Mouse (Mus musculus) lung, adult 2 months (tissue): ENCODE results near the gene Klhl30. TPM values are rescaled to one million over a fixed set of nuclear protein-coding genes. Genes with fewer than 3 reads are reported as not detected.

Experiments used
- DNase-seq: peaks from one replicate; pipeline ENCODE4 v3.0.0; 2022
- H3K4me1 ChIP-seq: fragments of 200-500 bp; 2 replicates; pipeline ENCODE4 v1.6.1; 2011; ENCODE audit warnings: low read length; ENCODE audit not compliant: control insufficient read depth, insufficient read depth
- H3K4me3 ChIP-seq: fragments of 200-500 bp; replicated peaks from 2 replicates; pipeline ENCODE3; 2011; ENCODE audit warnings: low read depth, mild to moderate bottlenecking, control low read depth, low read length; ENCODE audit errors: extremely low read depth
- CTCF ChIP-seq: fragments of 200-500 bp; IDR thresholded peaks from 2 replicates; pipeline ENCODE4 v1.5.1; 2011; ENCODE audit warnings: mild to moderate bottlenecking, low read length, control low read depth; ENCODE audit not compliant: insufficient read depth
- POLR2A ChIP-seq: fragments of 200-500 bp; IDR thresholded peaks from 2 replicates; pipeline ENCODE4 v1.6.1; 2011; ENCODE audit warnings: low read depth, mild to moderate bottlenecking, control low read depth, low read length, borderline replicate concordance; ENCODE audit errors: extremely low read depth
- WGBS: fragments of 180-500 bp; shearing (Covaris S2); methylation state at CpG from one replicate; pipeline ENCODE4 v1.1.7; 2018; 5-methylcytosine and 5-hydroxymethylcytosine counted together
- polyA plus RNA-seq: library from polyadenylated mRNA; depleted of rRNA; stranded (reverse); fragments of >200 nt; gene quantifications from 2 replicates; pipeline ENCODE4 v1.2.3, GENCODE M21; 2012; rRNA removed

The Klhl30 gene
- polyA plus RNA-seq, 1 experiment, result 4.6 TPM

DNA sequence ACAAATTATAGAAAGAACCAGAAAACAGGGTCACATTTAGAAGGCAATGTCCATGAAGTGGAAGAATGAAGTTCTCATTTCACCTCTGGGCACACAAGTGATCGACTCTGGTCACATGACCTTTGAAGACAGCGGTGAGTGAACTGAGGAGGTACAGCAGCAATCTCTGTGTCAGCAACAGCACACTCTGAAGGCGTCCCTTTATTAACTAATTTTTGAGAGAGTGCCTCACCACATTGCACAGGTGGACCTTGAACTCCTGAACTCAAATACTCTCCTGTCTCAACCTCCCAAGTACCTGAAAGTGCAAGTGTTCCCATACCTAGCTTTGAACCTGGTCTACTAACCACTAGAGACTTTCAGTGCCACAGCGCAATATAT, 30.3 kb downstream of the Klhl30 start:
- DNase-seq, result no peak
- Histone ChIP-seq H3K4me1 (no peaks in the 10 kb centered on the region), H3K4me3 (no peak overlapping the region)
- WGBS, result 93% methylated on average over 4 of the region's 4 CpGs
- TF ChIP-seq POLR2A, result no peak
- TF ChIP-seq CTCF, result no peak

DNA sequence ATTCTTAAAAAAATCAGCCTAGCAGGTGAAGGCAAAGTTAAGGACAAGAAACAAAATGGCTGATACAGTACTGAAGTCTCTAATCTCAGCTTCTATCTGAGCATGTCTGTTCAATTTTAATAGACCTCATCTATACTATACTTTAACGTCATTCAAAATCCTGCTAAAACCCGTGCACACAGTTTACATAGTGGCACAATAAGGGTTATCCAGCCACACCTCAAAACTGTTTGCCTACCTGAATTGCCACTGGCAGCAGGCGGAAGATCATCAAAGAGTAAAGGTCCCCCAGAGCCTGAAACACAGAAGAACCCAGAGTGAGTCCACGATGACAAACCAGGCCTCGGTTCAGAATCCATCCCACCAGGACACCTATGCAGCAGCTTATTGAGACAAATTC, 39.6 kb downstream of the Klhl30 start:
- no peak overlapping the region for H3K4me3 ChIP-seq
- WGBS, result 75% methylated on average over 5 of the region's 5 CpGs
- H3K4me1 ChIP-seq, result peaks cover 2% of the 10 kb centered on the region
- no peak for DNase-seq
- TF ChIP-seq CTCF, result no peak
- no peak for TF ChIP-seq POLR2A

GRCm38 (mm10) chr1:91397927-91398259, 47.1 kb downstream of the Klhl30 start:
- no peak for DNase-seq
- TF ChIP-seq POLR2A, result no peak
- no peak for TF ChIP-seq CTCF
- under 1% methylated on average over 12 of the region's 12 CpGs for WGBS
- H3K4me1 ChIP-seq, result peaks cover 12% of the 10 kb centered on the region
- peak overlapping the region; percentile 99 for H3K4me3 ChIP-seq

DNA sequence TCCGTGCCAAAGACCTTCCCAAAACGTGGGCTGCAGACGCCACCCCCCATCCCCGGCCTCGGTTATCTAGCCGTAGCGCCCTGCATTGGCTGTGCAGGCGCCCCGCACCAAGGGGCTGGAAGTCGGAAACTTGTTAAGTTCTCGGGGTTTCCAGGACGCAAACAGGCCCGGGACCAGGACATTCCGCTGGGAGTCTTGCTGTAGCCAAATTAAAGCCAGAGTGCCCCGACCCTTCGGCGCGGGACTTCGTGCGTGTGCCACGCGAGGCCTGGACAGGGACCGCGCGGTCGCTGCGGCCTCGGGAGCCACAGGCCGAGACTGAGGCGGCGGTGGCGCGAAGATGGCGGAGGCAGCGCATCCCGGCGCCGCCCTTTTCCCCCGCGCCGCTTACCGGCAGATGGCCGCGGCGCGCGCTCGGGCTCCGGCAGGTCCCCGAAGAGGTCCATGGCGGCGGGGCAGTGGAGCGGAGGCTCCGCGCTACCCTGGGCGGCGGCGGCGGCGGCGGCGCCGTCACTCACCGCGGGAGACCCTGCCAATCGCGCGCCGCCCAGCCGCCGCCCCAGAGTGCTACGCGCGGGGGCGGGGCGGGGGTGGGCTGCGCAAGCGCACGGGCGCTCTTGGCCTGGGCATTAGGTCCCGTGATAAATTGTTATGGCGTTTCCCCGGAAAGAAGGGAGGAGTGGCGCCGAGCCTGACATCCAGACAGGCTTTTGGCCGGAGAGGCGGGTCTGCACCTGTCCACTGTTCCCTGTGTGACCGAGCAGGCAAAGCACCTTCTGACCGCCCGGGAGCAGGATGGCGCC, 47.6 kb downstream of the Klhl30 start, which contains the start of gene Ilkap:
Gene Ilkap (minus strand): TSS at position 556 of the 803 bp plus-strand sequence.
- under 1% methylated on average over 91 of the region's 91 CpGs for WGBS
- peak; percentile 83 for DNase-seq
- TF ChIP-seq POLR2A (peak; percentile 86; the same call in 1 of the 2 replicates), CTCF (no peak)
- Histone ChIP-seq H3K4me3 (peak within 1 kb of the TSS; percentile 99), H3K4me1 (peaks cover 12% of the 10 kb centered on the region)

DNA sequence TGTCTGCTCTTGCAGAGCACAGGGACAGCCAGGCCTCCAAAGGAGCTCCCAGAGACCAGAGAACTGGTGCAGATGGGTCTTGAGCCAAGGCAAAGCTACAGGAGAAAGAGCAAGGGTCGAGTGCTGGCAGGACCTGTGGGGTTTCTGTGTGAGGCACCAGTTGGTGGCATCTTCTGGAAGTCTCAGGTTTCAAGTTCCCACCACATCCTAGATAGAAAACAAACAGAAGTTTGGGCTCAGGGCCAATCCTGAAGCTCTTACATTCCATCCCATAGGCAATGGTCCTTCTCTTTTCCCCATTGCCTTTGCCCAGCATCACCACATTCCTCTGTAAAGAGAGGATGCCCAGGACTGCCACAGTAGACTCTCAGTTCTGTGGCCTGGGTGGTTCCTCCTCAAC, 54.2 kb downstream of the Klhl30 start:
- no peaks in the 10 kb centered on the region for H3K4me1 ChIP-seq
- 27% methylated on average over 1 of the region's 1 CpGs for WGBS
- H3K4me3 ChIP-seq, result no peak overlapping the region
- TF ChIP-seq POLR2A (no peak), CTCF (no peak)
- no peak for DNase-seq

GRCm38 (mm10) chr1:91405406-91406169, 54.8 kb downstream of the Klhl30 start:
- no peak for TF ChIP-seq POLR2A
- H3K4me1 ChIP-seq, result no peaks in the 10 kb centered on the region
- 55% methylated on average over 23 of the region's 23 CpGs for WGBS
- peak; percentile 31 for DNase-seq
- H3K4me3 ChIP-seq, result no peak overlapping the region

- WGBS, result 82% methylated on average over 4 of the region's 4 CpGs
- DNase-seq, result no peak
Measured at GRCm38 (mm10) chr1:91407819-91408218, 57.0 kb downstream of the Klhl30 start.

GRCm38 (mm10) chr1:91411631-91412285, 60.9 kb downstream of the Klhl30 start:
- H3K4me1 ChIP-seq, result peaks cover 4% of the 10 kb centered on the region
- 74% methylated on average over 8 of the region's 8 CpGs for WGBS
- H3K4me3 ChIP-seq, result no peak overlapping the region
- no peak for DNase-seq
- TF ChIP-seq CTCF (no peak), POLR2A (no peak)

More at GRCm38 (mm10) chr1:91407819-91408218, 57.0 kb downstream of the Klhl30 start:
- H3K4me3 ChIP-seq, result no peak overlapping the region
- peaks cover 4% of the 10 kb centered on the region for H3K4me1 ChIP-seq
- no peak for TF ChIP-seq POLR2A
- no peak for TF ChIP-seq CTCF

Other genes with a start within 250 kb of the Klhl30 start
- not detected in 2 replicates for gene Rbm44, start 205.9 kb upstream of the Klhl30 start, polyA plus RNA-seq
- gene Ramp1, start 171.2 kb upstream of the Klhl30 start, polyA plus RNA-seq, result 35.7 and 37.7 TPM in 2 replicates
- 21.7 and 29.8 TPM in 2 replicates for gene Ube2f, start 100.7 kb upstream of the Klhl30 start, polyA plus RNA-seq
- gene Scly, start 52.7 kb upstream of the Klhl30 start, polyA plus RNA-seq, result 23.7 and 26.6 TPM in 2 replicates
- 0.11 and 0.12 TPM in 2 replicates for gene Espnl, start 28.9 kb upstream of the Klhl30 start, polyA plus RNA-seq
- gene Erfe, start 15.4 kb downstream of the Klhl30 start, polyA plus RNA-seq, result 0.27 and 0.40 TPM in 2 replicates
- gene Ilkap, start 47.8 kb downstream of the Klhl30 start, polyA plus RNA-seq, result 51.6 and 57.4 TPM in 2 replicates
- 40.5 and 54.4 TPM in 2 replicates for gene Hes6, start 63.0 kb downstream of the Klhl30 start, polyA plus RNA-seq
- gene Per2, start 108.3 kb downstream of the Klhl30 start, polyA plus RNA-seq, result 6.9 and 21.0 TPM in 2 replicates
- gene Traf3ip1, start 143.6 kb downstream of the Klhl30 start, polyA plus RNA-seq, result 16.1 and 20.2 TPM in 2 replicates
- 8.7 and 10.9 TPM in 2 replicates for gene Asb1, start 189.5 kb downstream of the Klhl30 start, polyA plus RNA-seq